Mouse (Mus musculus) urinary bladder, postnatal 25 days (tissue): ENCODE results near the gene Maff.

ENCODE experiments used
- DNase-seq: peaks from one replicate; pipeline ENCODE4 v3.0.0; 2022; ENCODE audit warnings: low spot score

Gene Maff

GRCm38 (mm10) chr15:79346051-79346793, at the start of gene Maff:
TSS of gene Maff (plus strand) at chr15:79346621.
- DNase-seq = no peak

GRCm38 (mm10) chr15:79298553-79298952, 47.9 kb upstream of the Maff start:
- no peak for DNase-seq

GRCm38 (mm10) chr15:79299563-79300155, 46.8 kb upstream of the Maff start:
- DNase-seq = no peak

GRCm38 (mm10) chr15:79303725-79304124, 42.7 kb upstream of the Maff start:
- DNase-seq = no peak

GRCm38 (mm10) chr15:79304832-79305231, 41.6 kb upstream of the Maff start:
- no peak for DNase-seq

GRCm38 (mm10) chr15:79306043-79306637, 40.3 kb upstream of the Maff start:
- no peak for DNase-seq

GRCm38 (mm10) chr15:79307861-79308260, 38.6 kb upstream of the Maff start:
- DNase-seq = no peak

GRCm38 (mm10) chr15:79313848-79314369, 32.5 kb upstream of the Maff start:
- no peak for DNase-seq

GRCm38 (mm10) chr15:79321733-79322190, 24.7 kb upstream of the Maff start:
- DNase-seq = no peak

GRCm38 (mm10) chr15:79322281-79322990, 24.0 kb upstream of the Maff start:
- DNase-seq = no peak

GRCm38 (mm10) chr15:79322991-79323790, 23.2 kb upstream of the Maff start:
- no peak for DNase-seq

- DNase-seq = no peak
Observed at GRCm38 (mm10) chr15:79323791-79324155, 22.6 kb upstream of the Maff start.

GRCm38 (mm10) chr15:79324373-79324772, 22.0 kb upstream of the Maff start:
- DNase-seq = no peak

GRCm38 (mm10) chr15:79325742-79326141, 20.7 kb upstream of the Maff start:
- no peak for DNase-seq

- no peak for DNase-seq
Observed at GRCm38 (mm10) chr15:79326264-79326663, 20.2 kb upstream of the Maff start.

GRCm38 (mm10) chr15:79326971-79327961, 19.2 kb upstream of the Maff start:
- no peak for DNase-seq

- DNase-seq = peak; percentile 97
Observed at GRCm38 (mm10) chr15:79328058-79328938, 18.1 kb upstream of the Maff start, which contains the start of gene Pla2g6. TSS of gene Pla2g6 (minus strand) at chr15:79328390.

- DNase-seq = no peak
Observed at GRCm38 (mm10) chr15:79328939-79329275, 17.5 kb upstream of the Maff start.

- no peak for DNase-seq
Observed at GRCm38 (mm10) chr15:79329346-79329978, 17.0 kb upstream of the Maff start.
